Mouse (Mus musculus) G1E (cell line): ENCODE results near the gene Gm17018. TPM values are rescaled to one million over a fixed set of nuclear protein-coding genes. Genes with fewer than 3 reads are reported as not detected.

Experiments
- ATAC-seq: 2 replicates; pipeline ENCODE4 v1.8.0; 2016; ENCODE audit warnings: mild to moderate bottlenecking; ENCODE audit not compliant: insufficient number of reproducible peaks, poor library complexity, low FRiP score, severe bottlenecking; ENCODE audit errors: extremely low read depth
- DNase-seq: peaks from one replicate; pipeline ENCODE4 v3.0.0; 2012; ENCODE audit warnings: low spot score
- H3K27me3 ChIP-seq: 2 replicates; pipeline ENCODE4 v1.6.1; 2012; ENCODE audit warnings: mild to moderate bottlenecking, low read length, inconsistent platforms; ENCODE audit not compliant: insufficient read depth
- H3K36me3 ChIP-seq: replicated peaks from 2 replicates; pipeline ENCODE3; 2012; ENCODE audit warnings: mild to moderate bottlenecking, inconsistent platforms
- H3K4me1 ChIP-seq: 2 replicates; pipeline ENCODE4 v1.6.1; 2012; ENCODE audit warnings: low read depth, low read length, inconsistent platforms, mixed read lengths; ENCODE audit not compliant: insufficient read depth
- H3K4me3 ChIP-seq: 2 replicates; pipeline ENCODE4 v1.5.1; 2012; ENCODE audit warnings: low read depth, mild to moderate bottlenecking, inconsistent platforms, low read length, moderate library complexity, mixed read lengths
- H3K9me3 ChIP-seq: replicated peaks from 2 replicates; pipeline ENCODE4 v1.6.1; 2012; ENCODE audit warnings: inconsistent platforms
- CTCF ChIP-seq: IDR thresholded peaks from 2 replicates; pipeline ENCODE4 v1.5.1; 2012; ENCODE audit warnings: low read depth, low read length, inconsistent platforms, mixed read lengths
- GATA1 ChIP-seq: IDR thresholded peaks from 2 replicates; pipeline ENCODE4 v1.6.1; 2012; ENCODE audit warnings: borderline replicate concordance, low read length, inconsistent platforms, mixed read lengths
- GATA2 ChIP-seq: IDR thresholded peaks from 2 replicates; pipeline ENCODE4 v1.6.1; 2012; ENCODE audit warnings: low read depth, low read length, inconsistent platforms, borderline replicate concordance
- POLR2AphosphoS5 ChIP-seq: IDR thresholded peaks from 2 replicates; pipeline ENCODE4 v1.6.1; 2012; ENCODE audit warnings: low read depth, low read length, inconsistent platforms; ENCODE audit not compliant: insufficient replicate concordance
- TAL1 ChIP-seq: conservative IDR thresholded peaks from 2 replicates; pipeline ENCODE4 v1.6.1; 2012; ENCODE audit warnings: low read depth, low read length, inconsistent platforms, mixed read lengths
- polyA plus RNA-seq: library from polyadenylated mRNA; stranded (reverse); fragments of >175 nt; gene quantifications from 2 replicates; pipeline ENCODE4 v1.2.3, GENCODE M21; 2012
- total RNA-seq, 2 experiments: library from RNA; stranded (forward) in 1 of 2; stranded (reverse) in 1 of 2; fragments of 200-1000 nt in 1 of 2; fragments of >200 nt in 1 of 2; fragmentation: Nextera tagmentation in 1 of 2; gene quantifications; 2 replicates each; pipeline ENCODE4 v1.2.3; 2014 to 2017

The Gm17018 gene
- total and polyA plus RNA-seq, 3 experiments = 13.0 to 28.4 (median 19.5) TPM

DNA sequence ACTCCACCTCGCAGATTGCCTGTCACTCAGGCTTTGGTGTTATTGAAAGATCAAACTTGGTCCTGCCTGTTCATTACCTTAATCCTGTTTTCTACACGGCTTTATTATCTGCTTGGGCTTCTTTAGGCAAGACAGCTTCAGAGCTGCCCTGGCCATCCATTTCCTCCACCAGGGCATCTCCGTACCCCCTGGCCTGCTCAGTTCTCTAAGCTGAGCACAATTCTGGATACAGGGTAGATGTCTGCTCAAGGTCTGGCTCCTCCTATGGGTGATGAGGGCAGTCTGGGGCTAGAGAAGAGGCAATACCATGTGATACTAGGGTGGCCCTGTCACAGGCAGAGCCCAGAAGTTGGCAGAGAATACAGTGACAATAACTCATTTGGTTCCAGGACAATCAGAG is 26.4 kb downstream of the Gm17018 start:
- no peak overlapping the region for H3K4me3 ChIP-seq
- no peak for DNase-seq
- no peaks in the 10 kb centered on the region for H3K9me3 ChIP-seq
- H3K36me3 ChIP-seq = peaks cover 79% of the 10 kb centered on the region
- peaks cover 18% of the 10 kb centered on the region for H3K4me1 ChIP-seq
- H3K27me3 ChIP-seq = no peaks in the 10 kb centered on the region
- no peak for ATAC-seq
- TF ChIP-seq GATA1 (no peak), POLR2AphosphoS5 (no peak), CTCF (no peak), GATA2 (no peak), TAL1 (no peak)

DNA sequence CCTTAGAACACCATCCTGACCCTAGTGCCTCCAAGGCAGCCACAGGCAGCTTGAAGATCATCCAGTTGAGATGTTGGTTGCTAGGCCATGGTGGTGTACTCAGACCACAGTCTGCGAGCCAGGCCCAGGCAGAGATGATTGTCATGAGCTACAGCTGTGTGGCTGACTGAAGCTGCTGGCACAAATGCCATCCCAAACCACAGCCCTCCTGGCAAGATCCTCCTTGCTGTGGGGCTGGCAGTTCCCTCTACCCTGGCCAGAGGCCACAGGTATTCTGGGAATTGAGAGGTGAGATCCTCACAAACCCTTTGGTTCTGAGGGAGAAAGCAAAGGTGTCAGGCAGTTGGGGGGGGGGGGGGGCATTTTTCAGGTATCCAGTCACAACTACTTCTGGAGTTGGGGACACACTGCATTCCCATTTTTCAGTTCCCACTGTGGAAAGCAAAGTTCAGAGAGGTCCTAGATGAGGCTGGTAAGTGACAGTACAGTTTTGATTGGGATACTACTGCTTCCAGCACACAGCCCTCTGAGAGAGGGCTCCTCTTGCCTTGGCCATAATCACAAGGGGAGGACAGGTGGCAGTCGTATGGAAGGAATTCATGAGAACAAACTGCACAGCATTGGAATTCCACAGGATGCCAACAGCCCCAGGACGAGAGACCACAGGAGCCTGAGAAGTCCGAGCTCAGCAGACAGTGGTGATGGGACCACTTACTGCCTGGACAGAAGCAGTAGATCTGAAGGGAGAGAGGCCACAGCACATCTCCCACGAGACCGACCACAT is 27.3 kb downstream of the Gm17018 start:
- Histone ChIP-seq H3K9me3 (no peaks in the 10 kb centered on the region), H3K36me3 (peaks cover 79% of the 10 kb centered on the region), H3K27me3 (no peaks in the 10 kb centered on the region), H3K4me1 (peaks cover 21% of the 10 kb centered on the region), H3K4me3 (no peak overlapping the region)
- ATAC-seq (no peak), DNase-seq (no peak)
- TF ChIP-seq CTCF (no peak), TAL1 (no peak), POLR2AphosphoS5 (no peak)

DNA sequence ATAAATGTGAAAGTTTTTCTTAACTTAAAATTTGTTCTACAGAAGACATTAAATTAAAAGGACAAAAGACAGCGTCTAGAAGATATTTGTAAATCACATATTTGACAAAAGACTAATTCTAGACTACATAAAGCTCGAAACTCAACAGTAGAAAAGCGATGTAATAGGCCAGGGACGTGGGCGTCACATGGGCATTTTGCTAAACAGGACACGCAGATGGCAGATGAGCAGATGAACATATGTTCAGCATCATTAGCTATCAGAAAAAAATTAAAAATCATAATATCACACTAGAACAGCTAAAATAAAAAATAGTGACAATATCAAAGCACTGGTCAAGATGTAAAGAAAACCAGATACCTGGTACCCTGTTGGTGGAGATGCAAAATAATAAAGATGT is 29.3 kb downstream of the Gm17018 start:
- DNase-seq = no peak
- peaks cover 33% of the 10 kb centered on the region for H3K4me1 ChIP-seq
- peaks cover 78% of the 10 kb centered on the region for H3K36me3 ChIP-seq
- no peaks in the 10 kb centered on the region for H3K9me3 ChIP-seq
- H3K4me3 ChIP-seq = no peak overlapping the region
- ATAC-seq = no peak
- TF ChIP-seq POLR2AphosphoS5 (no peak), CTCF (no peak), GATA1 (no peak), GATA2 (no peak), TAL1 (no peak)
- no peaks in the 10 kb centered on the region for H3K27me3 ChIP-seq

DNA sequence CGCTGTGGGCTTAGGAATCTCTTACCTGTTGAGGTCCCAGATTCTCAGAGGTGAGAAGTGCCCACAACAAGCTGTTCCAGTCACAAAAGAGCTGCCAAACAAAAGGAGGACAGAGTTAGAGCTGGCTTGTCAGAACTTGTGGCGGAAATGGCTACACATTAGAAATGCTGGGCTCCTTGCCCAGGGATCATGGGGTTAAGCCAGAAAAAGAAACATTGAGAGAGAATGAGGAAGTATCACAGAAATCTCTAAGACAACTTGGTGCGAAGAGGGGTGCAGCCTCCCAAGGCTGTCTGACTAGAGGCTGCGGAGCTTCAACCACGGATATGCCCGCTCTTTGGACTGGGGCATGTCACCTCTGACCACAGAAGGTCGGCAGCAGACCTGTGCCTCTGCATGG is 31.3 kb downstream of the Gm17018 start:
- peak; percentile 50 for DNase-seq
- H3K36me3 ChIP-seq = peaks cover 77% of the 10 kb centered on the region
- H3K4me3 ChIP-seq = peak overlapping the region; percentile 52; the same call in 1 of the 2 replicates
- peak; percentile 34; the same call in 1 of the 2 replicates for ATAC-seq
- H3K4me1 ChIP-seq = peaks cover 40% of the 10 kb centered on the region
- no peaks in the 10 kb centered on the region for H3K9me3 ChIP-seq
- TF ChIP-seq CTCF (no peak), TAL1 (no peak), GATA2 (no peak), GATA1 (no peak), POLR2AphosphoS5 (no peak)
- H3K27me3 ChIP-seq = no peaks in the 10 kb centered on the region

DNA sequence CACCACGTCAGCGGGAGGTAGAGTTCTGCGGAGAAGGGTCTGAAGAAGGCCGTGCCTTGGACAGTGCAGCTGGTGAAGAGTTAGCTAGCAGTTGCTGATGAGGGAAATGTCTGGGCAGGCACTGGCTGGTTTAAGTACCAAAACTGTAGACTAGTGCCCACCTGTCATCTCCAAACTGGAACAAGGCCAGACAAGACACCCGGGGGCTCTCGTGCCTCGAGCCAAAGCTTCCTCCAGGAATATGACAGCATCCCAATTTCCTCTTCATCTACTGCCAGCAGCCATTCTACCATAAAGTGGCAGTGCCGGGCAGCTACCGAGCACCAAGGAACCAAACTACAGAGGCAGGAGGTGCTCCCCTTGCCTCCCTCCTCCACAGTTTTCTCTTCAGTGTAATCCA is 32.5 kb downstream of the Gm17018 start:
- no peaks in the 10 kb centered on the region for H3K9me3 ChIP-seq
- peaks cover 43% of the 10 kb centered on the region for H3K4me1 ChIP-seq
- DNase-seq = no peak
- TF ChIP-seq TAL1 (no peak), POLR2AphosphoS5 (no peak), GATA2 (no peak), GATA1 (no peak), CTCF (no peak)
- no peak for ATAC-seq
- H3K4me3 ChIP-seq = no peak overlapping the region; the same call in 1 of the 2 replicates
- H3K36me3 ChIP-seq = peaks cover 73% of the 10 kb centered on the region
- no peaks in the 10 kb centered on the region for H3K27me3 ChIP-seq

DNA sequence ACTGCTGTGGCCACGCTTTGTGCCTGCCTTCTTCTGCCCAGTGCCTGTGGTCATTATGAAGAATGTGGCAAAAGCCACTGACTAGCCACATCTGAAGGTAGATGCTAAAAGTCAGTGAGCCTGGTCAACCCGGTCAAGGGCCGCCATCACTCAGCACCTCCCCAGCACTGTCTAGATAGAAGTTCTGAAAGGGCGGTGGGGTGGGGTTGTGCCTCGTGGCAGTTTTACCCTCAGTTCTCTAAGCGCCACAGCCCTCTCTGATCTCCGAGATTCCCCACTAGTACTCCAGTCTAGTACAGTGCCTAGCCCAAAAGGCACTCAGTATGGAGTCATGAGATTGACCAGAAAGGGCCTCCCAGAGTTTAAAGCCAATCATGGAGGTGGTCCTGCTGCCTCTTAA is 33.7 kb downstream of the Gm17018 start:
- no peak for ATAC-seq
- Histone ChIP-seq H3K4me1 (peaks cover 50% of the 10 kb centered on the region), H3K4me3 (no peak overlapping the region), H3K36me3 (peaks cover 72% of the 10 kb centered on the region), H3K27me3 (no peaks in the 10 kb centered on the region), H3K9me3 (no peaks in the 10 kb centered on the region)
- TF ChIP-seq CTCF (no peak), TAL1 (no peak), GATA2 (no peak), GATA1 (no peak), POLR2AphosphoS5 (no peak)
- no peak for DNase-seq
